Mouse (Mus musculus) neural tube, embryonic 13.5 days (tissue): ENCODE data around the gene Huwe1. TPM values are rescaled to one million over a fixed set of nuclear protein-coding genes. Genes with fewer than 3 reads are reported as not detected.

ENCODE experiments used
- ATAC-seq: fragments of 200-750 bp; cut with Nextera tagmentation; 2 replicates; pipeline ENCODE4 v1.8.0; 2017; ENCODE audit warnings: low read depth, mild to moderate bottlenecking, moderate TSS enrichment, moderate library complexity
- H3K27ac ChIP-seq: fragments of 300-500 bp; sonication (generic); replicated peaks from 2 replicates; pipeline ENCODE4 v1.5.1; 2015; ENCODE audit warnings: moderate library complexity, mild to moderate bottlenecking, inconsistent platforms
- H3K27me3 ChIP-seq: fragments of 300-500 bp; sonication (generic); 2 replicates; pipeline ENCODE4 v1.6.1; 2015; ENCODE audit warnings: mild to moderate bottlenecking, inconsistent platforms
- H3K36me3 ChIP-seq: fragments of 300-500 bp; sonication (generic); 2 replicates; pipeline ENCODE4 v1.6.1; 2015; ENCODE audit warnings: mild to moderate bottlenecking, inconsistent platforms
- H3K4me1 ChIP-seq: fragments of 300-500 bp; sonication (generic); replicated peaks from 2 replicates; pipeline ENCODE4 v1.6.1; 2015; ENCODE audit warnings: inconsistent platforms
- H3K4me2 ChIP-seq: fragments of 300-500 bp; sonication (generic); 2 replicates; pipeline ENCODE4 v1.6.1; 2015; ENCODE audit warnings: inconsistent platforms, mild to moderate bottlenecking, moderate library complexity
- H3K4me3 ChIP-seq: fragments of 300-500 bp; sonication (generic); 2 replicates; pipeline ENCODE4 v1.5.1; 2015; ENCODE audit warnings: mild to moderate bottlenecking, inconsistent platforms
- H3K9ac ChIP-seq: fragments of 300-500 bp; sonication (generic); 2 replicates; pipeline ENCODE4 v1.6.1; 2015; ENCODE audit warnings: moderate library complexity, mild to moderate bottlenecking, inconsistent platforms
- H3K9me3 ChIP-seq: fragments of 300-500 bp; sonication (generic); 2 replicates; pipeline ENCODE4 v1.6.1; 2016; ENCODE audit warnings: inconsistent platforms
- WGBS: fragments of 180-500 bp; shearing (Covaris S2); methylation state at CpG from one replicate; pipeline ENCODE4 v1.1.7; 2015; 5-methylcytosine and 5-hydroxymethylcytosine counted together
- polyA plus RNA-seq: library from polyadenylated mRNA; unstranded; fragments of >200 nt; fragmentation: Nextera tagmentation; extraction: Ambion mirVana; gene quantifications from 2 replicates; pipeline ENCODE4 v1.2.1, GENCODE M21; 2015

Huwe1 gene
- 50.2 and 54.9 TPM in 2 replicates for polyA plus RNA-seq

- Histone ChIP-seq H3K4me1 (peaks cover 11% of the 10 kb centered on the region; the same call in 1 of the 2 replicates), H3K9ac (peak within 1 kb of the TSS; percentile 83), H3K36me3 (no peaks in the 10 kb centered on the region), H3K4me2 (peak within 1 kb of the TSS; percentile 51), H3K4me3 (peak within 1 kb of the TSS; percentile 49), H3K9me3 (no peaks in the 10 kb centered on the region), H3K27ac (peak within 1 kb of the TSS; percentile 93), H3K27me3 (peaks cover 16% of the 10 kb centered on the region)
- peak; percentile 54 for ATAC-seq
- WGBS, result 17% methylated on average over 33 of the region's 36 CpGs
Measured at GRCm38 (mm10) chrX:151800701-151801511, at the start of gene Huwe1. Gene Huwe1 (plus strand): TSS chrX:151800807.

- WGBS, result 89% methylated on average over 1 of the region's 1 CpGs
- no peak overlapping the region for H3K4me2 ChIP-seq
- no peak overlapping the region for H3K27ac ChIP-seq
- H3K9me3 ChIP-seq, result no peaks in the 10 kb centered on the region
- no peak overlapping the region for H3K9ac ChIP-seq
- H3K4me3 ChIP-seq, result no peak overlapping the region
- H3K27me3 ChIP-seq, result peaks cover 16% of the 10 kb centered on the region; the same call in 1 of the 2 replicates
- no peaks in the 10 kb centered on the region for H3K4me1 ChIP-seq
- no peaks in the 10 kb centered on the region for H3K36me3 ChIP-seq
- ATAC-seq, result no peak
Measured at GRCm38 (mm10) chrX:151780348-151780747, 20.3 kb upstream of the Huwe1 start.

- H3K4me1 ChIP-seq, result no peaks in the 10 kb centered on the region
- H3K4me3 ChIP-seq, result no peak overlapping the region
- no peaks in the 10 kb centered on the region for H3K9me3 ChIP-seq
- peaks cover 16% of the 10 kb centered on the region; the same call in 1 of the 2 replicates for H3K27me3 ChIP-seq
- WGBS, result 84% methylated on average over 4 of the region's 4 CpGs
- no peaks in the 10 kb centered on the region for H3K36me3 ChIP-seq
- no peak overlapping the region for H3K27ac ChIP-seq
- no peak for ATAC-seq
- H3K4me2 ChIP-seq, result no peak overlapping the region
- no peak overlapping the region for H3K9ac ChIP-seq
Measured at GRCm38 (mm10) chrX:151782939-151783338, 17.7 kb upstream of the Huwe1 start.

- Histone ChIP-seq H3K27ac (no peak overlapping the region), H3K27me3 (peaks cover 6% of the 10 kb centered on the region), H3K4me3 (no peak overlapping the region), H3K36me3 (no peaks in the 10 kb centered on the region), H3K9ac (no peak overlapping the region), H3K4me2 (no peak overlapping the region), H3K9me3 (no peaks in the 10 kb centered on the region), H3K4me1 (no peaks in the 10 kb centered on the region)
- ATAC-seq, result no peak
- WGBS, result 32% methylated on average over 2 of the region's 2 CpGs
Measured at GRCm38 (mm10) chrX:151792766-151793165, 7.8 kb upstream of the Huwe1 start.

- H3K4me1 ChIP-seq, result no peaks in the 10 kb centered on the region
- no peaks in the 10 kb centered on the region for H3K36me3 ChIP-seq
- H3K27me3 ChIP-seq, result peaks cover 16% of the 10 kb centered on the region
- no peak overlapping the region for H3K4me3 ChIP-seq
- 80% methylated on average over 1 of the region's 1 CpGs for WGBS
- no peak for ATAC-seq
- H3K9ac ChIP-seq, result no peak overlapping the region
- no peaks in the 10 kb centered on the region for H3K9me3 ChIP-seq
- H3K4me2 ChIP-seq, result no peak overlapping the region
- H3K27ac ChIP-seq, result no peak overlapping the region
Measured at GRCm38 (mm10) chrX:151797970-151798369, 2.6 kb upstream of the Huwe1 start.

- Histone ChIP-seq H3K4me3 (peak overlapping the region; percentile 49), H3K9ac (peak overlapping the region; percentile 71), H3K4me1 (peaks cover 11% of the 10 kb centered on the region; the same call in 1 of the 2 replicates), H3K27ac (peak overlapping the region; percentile 92), H3K9me3 (no peaks in the 10 kb centered on the region), H3K4me2 (peak overlapping the region; percentile 54), H3K27me3 (peaks cover 13% of the 10 kb centered on the region), H3K36me3 (no peaks in the 10 kb centered on the region)
- no peak for ATAC-seq
- WGBS, result 24% methylated on average over 13 of the region's 13 CpGs
Measured at GRCm38 (mm10) chrX:151802328-151802955, 1.8 kb downstream of the Huwe1 start.

- H3K27ac ChIP-seq, result peak overlapping the region; percentile 92
- WGBS, result 17% methylated on average over 73 of the region's 77 CpGs
- peak overlapping the region; percentile 51 for H3K4me3 ChIP-seq
- peak overlapping the region; percentile 72 for H3K4me2 ChIP-seq
- H3K4me1 ChIP-seq, result peaks cover 11% of the 10 kb centered on the region; the same call in 1 of the 2 replicates
- ATAC-seq, result peak; percentile 90
- H3K36me3 ChIP-seq, result no peaks in the 10 kb centered on the region
- H3K9me3 ChIP-seq, result no peaks in the 10 kb centered on the region
- peaks cover 10% of the 10 kb centered on the region for H3K27me3 ChIP-seq
- H3K9ac ChIP-seq, result peak overlapping the region; percentile 77
Measured at GRCm38 (mm10) chrX:151802956-151803776, 2.6 kb downstream of the Huwe1 start.

- WGBS, result 21% methylated on average over 20 of the region's 20 CpGs
- Histone ChIP-seq H3K4me3 (peak overlapping the region; percentile 51), H3K9ac (peak overlapping the region; percentile 77), H3K4me1 (peaks cover 11% of the 10 kb centered on the region; the same call in 1 of the 2 replicates), H3K27ac (peak overlapping the region; percentile 91), H3K9me3 (no peaks in the 10 kb centered on the region), H3K27me3 (peaks cover 7% of the 10 kb centered on the region), H3K4me2 (peak overlapping the region; percentile 72), H3K36me3 (no peaks in the 10 kb centered on the region)
- peak; percentile 57 for ATAC-seq
Measured at GRCm38 (mm10) chrX:151803777-151804101, 3.1 kb downstream of the Huwe1 start.

GRCm38 (mm10) chrX:151804388-151804787, 3.8 kb downstream of the Huwe1 start:
- Histone ChIP-seq H3K36me3 (no peaks in the 10 kb centered on the region), H3K4me2 (peak overlapping the region; percentile 72), H3K9ac (peak overlapping the region; percentile 77), H3K4me3 (peak overlapping the region; percentile 51), H3K27ac (peak overlapping the region; percentile 91), H3K27me3 (peaks cover 3% of the 10 kb centered on the region; the same call in 1 of the 2 replicates), H3K4me1 (peaks cover 11% of the 10 kb centered on the region; the same call in 1 of the 2 replicates), H3K9me3 (no peaks in the 10 kb centered on the region)
- no peak for ATAC-seq
- 20% methylated on average over 9 of the region's 9 CpGs for WGBS

- Histone ChIP-seq H3K9ac (no peak overlapping the region), H3K36me3 (no peaks in the 10 kb centered on the region), H3K4me1 (no peaks in the 10 kb centered on the region), H3K9me3 (no peaks in the 10 kb centered on the region), H3K4me3 (no peak overlapping the region), H3K4me2 (no peak overlapping the region), H3K27ac (no peak overlapping the region), H3K27me3 (peaks cover 11% of the 10 kb centered on the region; the same call in 1 of the 2 replicates)
- WGBS, result 81% methylated on average over 6 of the region's 6 CpGs
- no peak for ATAC-seq
Measured at GRCm38 (mm10) chrX:151811481-151811880, 10.9 kb downstream of the Huwe1 start.

GRCm38 (mm10) chrX:151813656-151814055, 13.0 kb downstream of the Huwe1 start:
- Histone ChIP-seq H3K4me2 (no peak overlapping the region), H3K27me3 (peaks cover 11% of the 10 kb centered on the region; the same call in 1 of the 2 replicates), H3K4me3 (no peak overlapping the region), H3K9ac (no peak overlapping the region), H3K36me3 (no peaks in the 10 kb centered on the region), H3K9me3 (no peaks in the 10 kb centered on the region), H3K4me1 (no peaks in the 10 kb centered on the region), H3K27ac (no peak overlapping the region)
- 94% methylated on average over 1 of the region's 1 CpGs for WGBS
- ATAC-seq, result no peak
